Mouse (Mus musculus): ENCODE results near the gene M1ap. TPM values are rescaled to one million over a fixed set of nuclear protein-coding genes. Genes with fewer than 3 reads are reported as not detected.
A peak's percentile ranks its signal among the peaks of the same experiment; 100 is the strongest.

Gene M1ap
- polyA plus RNA-seq, 1 experiment from 2014 or later: 0.71 TPM

DNA sequence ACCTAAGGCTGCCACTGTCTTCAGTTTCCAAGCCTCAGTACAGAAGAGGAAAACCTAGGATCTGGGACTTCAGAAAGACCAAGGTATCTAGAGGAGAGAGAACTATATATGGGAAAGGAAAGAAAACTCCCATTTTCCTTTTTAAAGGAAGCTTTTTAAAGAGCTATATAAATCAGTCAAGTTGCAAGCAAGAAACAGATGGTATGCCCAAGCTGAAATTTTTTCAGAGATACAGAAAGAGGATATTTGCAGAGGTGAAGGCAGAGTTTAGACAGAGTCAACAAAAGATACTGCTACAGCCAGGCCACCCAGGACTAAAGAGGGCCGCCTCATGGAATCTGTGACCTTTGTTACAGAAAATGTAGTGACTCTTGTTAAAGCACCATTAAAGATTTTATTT lies 15.0 kb downstream of the M1ap start:
- H3K9ac ChIP-seq (ENCODE audit: low read length): no peak overlapping the region
- H3K4me3 ChIP-seq (ENCODE audit: low read length): no peak overlapping the region
- no peaks in the 10 kb centered on the region for H3K4me1 ChIP-seq (ENCODE audit: control insufficient read depth, insufficient read depth, low read length)
- H3K27me3 ChIP-seq (ENCODE audit: control insufficient read depth, insufficient read depth, low read length): no peaks in the 10 kb centered on the region
- WGBS: 65% methylated on average over 1 of the region's 1 CpGs
- no peak for ATAC-seq (replicated peaks; ENCODE audit: extremely low read depth, insufficient read depth, low FRiP score)
- no peak overlapping the region for H3K27ac ChIP-seq (ENCODE audit: low read length)
- H3K36me3 ChIP-seq (ENCODE audit: control insufficient read depth, insufficient read depth): no peaks in the 10 kb centered on the region
- H3K4me2 ChIP-seq (ENCODE audit: low read depth, low read length): no peak overlapping the region
- no peaks in the 10 kb centered on the region for H3K9me3 ChIP-seq (replicated peaks; ENCODE audit: control insufficient read depth, low read length)

DNA sequence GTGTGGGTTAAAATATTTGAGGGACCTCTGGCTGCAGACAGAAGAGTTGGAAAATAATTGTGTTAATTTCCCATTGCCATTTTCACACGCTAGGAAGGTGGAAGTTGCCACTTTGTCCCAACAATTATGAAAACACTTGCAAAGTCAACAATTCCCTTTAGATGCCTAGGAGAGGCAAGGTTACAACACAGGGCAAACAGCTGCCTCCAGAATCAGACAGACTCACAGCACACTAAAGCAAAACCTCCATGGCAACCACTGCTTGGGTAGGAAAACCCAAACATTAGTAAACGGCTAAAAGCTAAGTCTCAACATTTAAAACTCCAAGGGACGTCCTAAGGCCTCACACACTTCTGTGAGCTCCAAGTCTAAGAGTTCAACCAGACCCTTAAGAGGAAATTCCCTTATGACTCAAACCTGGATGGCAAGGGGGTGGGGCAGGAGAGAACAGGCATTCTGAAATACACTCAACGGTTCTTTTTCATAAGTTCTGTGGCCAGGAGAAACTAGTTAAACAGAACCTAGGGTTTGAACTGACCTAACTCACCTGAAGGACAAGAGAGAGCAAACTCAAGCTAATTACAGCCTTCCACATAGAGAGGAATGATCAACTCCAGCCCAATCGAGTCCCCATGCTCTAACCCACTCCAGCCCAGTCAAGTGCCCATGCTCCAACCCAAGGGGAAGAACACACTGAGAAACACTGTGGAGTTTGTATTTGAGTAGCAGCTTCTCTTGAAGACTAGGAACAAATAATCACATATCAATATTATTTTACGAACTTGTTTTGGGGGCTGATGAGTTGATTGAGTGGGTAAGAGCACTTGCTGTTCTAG lies 22.8 kb downstream of the M1ap start:
- peaks cover 7% of the 10 kb centered on the region; the same call in 1 of the 2 replicates for H3K27me3 ChIP-seq (ENCODE audit: control insufficient read depth, insufficient read depth, low read length)
- no peak for ATAC-seq (replicated peaks; ENCODE audit: extremely low read depth, insufficient read depth, low FRiP score)
- H3K4me3 ChIP-seq (ENCODE audit: low read length): no peak overlapping the region
- no peak overlapping the region for H3K9ac ChIP-seq (ENCODE audit: low read length)
- no peak overlapping the region for H3K4me2 ChIP-seq (ENCODE audit: low read depth, low read length)
- no peaks in the 10 kb centered on the region for H3K36me3 ChIP-seq (ENCODE audit: control insufficient read depth, insufficient read depth)
- 64% methylated on average over 6 of the region's 6 CpGs for WGBS
- H3K9me3 ChIP-seq (replicated peaks; ENCODE audit: control insufficient read depth, low read length): no peaks in the 10 kb centered on the region
- no peaks in the 10 kb centered on the region for H3K4me1 ChIP-seq (ENCODE audit: control insufficient read depth, insufficient read depth, low read length)
- no peak overlapping the region for H3K27ac ChIP-seq (ENCODE audit: low read length)

DNA sequence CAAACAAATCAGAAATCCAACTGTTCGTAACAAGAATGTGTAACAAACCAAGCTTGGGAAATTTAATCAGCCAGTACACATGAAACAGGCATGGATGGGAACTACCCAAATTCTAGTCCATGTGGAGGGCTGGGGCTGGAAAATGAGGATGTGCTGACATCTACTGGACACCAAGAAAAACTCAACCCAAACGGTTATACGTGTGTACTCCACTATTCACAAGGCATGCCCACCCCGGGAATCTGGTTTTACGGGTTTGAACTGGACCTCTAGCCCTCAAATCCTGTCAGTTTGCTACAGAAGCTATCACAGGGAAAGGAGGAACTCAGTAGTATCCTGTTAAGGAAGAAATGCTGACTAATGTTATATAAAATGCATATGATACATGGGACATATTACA lies 24.3 kb downstream of the M1ap start:
- no peaks in the 10 kb centered on the region for H3K4me1 ChIP-seq (ENCODE audit: control insufficient read depth, insufficient read depth, low read length)
- 10% methylated on average over 5 of the region's 5 CpGs for WGBS
- no peak overlapping the region for H3K4me2 ChIP-seq (ENCODE audit: low read depth, low read length)
- no peaks in the 10 kb centered on the region for H3K36me3 ChIP-seq (ENCODE audit: control insufficient read depth, insufficient read depth)
- H3K9me3 ChIP-seq (replicated peaks; ENCODE audit: control insufficient read depth, low read length): no peaks in the 10 kb centered on the region
- H3K9ac ChIP-seq (ENCODE audit: low read length): no peak overlapping the region
- H3K27me3 ChIP-seq (ENCODE audit: control insufficient read depth, insufficient read depth, low read length): peaks cover 7% of the 10 kb centered on the region; the same call in 1 of the 2 replicates
- ATAC-seq (replicated peaks; ENCODE audit: extremely low read depth, insufficient read depth, low FRiP score): peak; percentile 72; the same call in 1 of the 2 replicates
- H3K27ac ChIP-seq (ENCODE audit: low read length): no peak overlapping the region
- H3K4me3 ChIP-seq (ENCODE audit: low read length): no peak overlapping the region

DNA sequence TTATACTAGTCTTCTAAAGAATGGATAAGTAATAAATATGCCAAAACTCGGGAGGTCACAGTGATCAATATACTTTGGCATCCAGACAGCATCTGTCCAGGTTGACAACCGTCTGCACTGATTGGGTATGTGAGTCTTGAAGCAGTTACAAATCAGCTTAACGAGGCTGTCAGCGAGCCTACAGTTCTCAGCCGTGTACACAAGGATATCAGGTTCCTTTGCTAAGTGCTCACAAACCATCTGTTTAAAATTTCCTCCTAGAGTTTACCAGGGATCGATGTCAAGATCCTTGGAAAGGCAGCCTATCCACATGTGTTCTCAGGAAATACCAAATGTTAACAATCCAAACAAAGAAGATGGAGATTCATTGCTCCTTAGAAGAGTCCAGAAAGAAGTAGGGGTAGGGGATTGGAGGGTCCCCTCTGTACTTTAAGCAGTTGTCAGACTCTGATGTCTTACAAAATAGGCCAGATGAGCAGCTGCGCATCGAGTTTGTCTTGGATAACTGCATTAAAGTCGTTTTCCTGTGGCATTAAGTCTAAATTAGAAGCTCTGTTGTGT lies 40.8 kb downstream of the M1ap start:
- H3K4me2 ChIP-seq (ENCODE audit: low read depth, low read length): no peak overlapping the region
- no peak overlapping the region for H3K27ac ChIP-seq (ENCODE audit: low read length)
- H3K4me3 ChIP-seq (ENCODE audit: low read length): no peak overlapping the region
- no peak for ATAC-seq (replicated peaks; ENCODE audit: extremely low read depth, insufficient read depth, low FRiP score)
- H3K4me1 ChIP-seq (ENCODE audit: control insufficient read depth, insufficient read depth, low read length): no peaks in the 10 kb centered on the region
- no peaks in the 10 kb centered on the region for H3K36me3 ChIP-seq (ENCODE audit: control insufficient read depth, insufficient read depth)
- WGBS: 31% methylated on average over 9 of the region's 9 CpGs
- H3K27me3 ChIP-seq (ENCODE audit: control insufficient read depth, insufficient read depth, low read length): no peaks in the 10 kb centered on the region
- no peaks in the 10 kb centered on the region for H3K9me3 ChIP-seq (replicated peaks; ENCODE audit: control insufficient read depth, low read length)
- no peak overlapping the region for H3K9ac ChIP-seq (ENCODE audit: low read length)

DNA sequence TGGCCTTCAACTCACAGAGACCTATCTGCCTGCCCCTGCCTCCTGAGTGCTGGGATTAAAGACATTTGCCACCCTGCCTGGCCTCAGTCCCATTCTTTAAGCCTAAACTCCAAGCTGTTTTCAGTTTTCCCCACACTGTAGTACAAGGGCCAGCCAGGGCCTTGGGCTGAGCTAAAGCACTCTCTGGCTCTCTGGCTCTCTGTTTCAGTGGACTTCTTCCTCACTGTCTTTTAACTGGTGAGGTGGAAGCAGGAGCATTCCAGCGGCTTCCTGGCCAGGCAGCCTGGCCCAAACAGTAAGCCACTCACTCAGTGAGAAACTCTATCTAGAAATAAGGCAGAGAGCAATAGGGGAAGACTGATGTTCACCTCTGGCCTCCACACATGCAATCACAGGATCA lies 47.0 kb downstream of the M1ap start:
- H3K9me3 ChIP-seq (replicated peaks; ENCODE audit: control insufficient read depth, low read length): no peaks in the 10 kb centered on the region
- WGBS: 28% methylated on average over 1 of the region's 1 CpGs
- ATAC-seq (replicated peaks; ENCODE audit: extremely low read depth, insufficient read depth, low FRiP score): no peak

DNA sequence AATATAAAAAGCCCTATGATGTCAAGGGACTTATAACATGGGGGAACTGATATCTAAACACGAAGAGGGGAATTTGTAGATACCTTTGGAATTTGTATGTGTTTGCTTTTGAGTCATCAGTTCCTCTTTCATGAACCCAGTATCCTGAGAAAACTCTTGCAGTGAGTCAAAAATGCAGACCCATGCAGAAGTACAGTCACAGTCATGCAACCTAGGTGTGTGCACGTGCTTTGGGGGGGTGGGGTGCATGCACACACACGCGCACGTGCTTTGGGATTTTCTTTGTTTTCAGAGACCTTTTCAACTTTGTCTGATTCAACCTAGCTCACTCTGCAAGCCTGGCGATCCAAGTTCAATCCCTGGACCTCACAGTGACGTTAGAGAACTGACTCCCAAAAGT lies 47.7 kb downstream of the M1ap start:
- no peak overlapping the region for H3K4me3 ChIP-seq (ENCODE audit: low read length)
- no peak overlapping the region for H3K4me2 ChIP-seq (ENCODE audit: low read depth, low read length)
- no peaks in the 10 kb centered on the region for H3K36me3 ChIP-seq (ENCODE audit: control insufficient read depth, insufficient read depth)
- no peak overlapping the region for H3K27ac ChIP-seq (ENCODE audit: low read length)
- ATAC-seq (replicated peaks; ENCODE audit: extremely low read depth, insufficient read depth, low FRiP score): no peak
- WGBS: 63% methylated on average over 7 of the region's 7 CpGs
- H3K9ac ChIP-seq (ENCODE audit: low read length): no peak overlapping the region
- no peaks in the 10 kb centered on the region for H3K9me3 ChIP-seq (replicated peaks; ENCODE audit: control insufficient read depth, low read length)
- H3K4me1 ChIP-seq (ENCODE audit: control insufficient read depth, insufficient read depth, low read length): peaks cover 5% of the 10 kb centered on the region
- no peaks in the 10 kb centered on the region for H3K27me3 ChIP-seq (ENCODE audit: control insufficient read depth, insufficient read depth, low read length)

More for the DNA sequence above, 47.0 kb downstream of the M1ap start:
- Histone ChIP-seq H3K9ac (ENCODE audit: low read length) (no peak overlapping the region), H3K27ac (ENCODE audit: low read length) (no peak overlapping the region), H3K4me2 (ENCODE audit: low read depth, low read length) (no peak overlapping the region), H3K4me3 (ENCODE audit: low read length) (no peak overlapping the region), H3K4me1 (ENCODE audit: control insufficient read depth, insufficient read depth, low read length) (peaks cover 5% of the 10 kb centered on the region), H3K27me3 (ENCODE audit: control insufficient read depth, insufficient read depth, low read length) (no peaks in the 10 kb centered on the region), H3K36me3 (ENCODE audit: control insufficient read depth, insufficient read depth) (no peaks in the 10 kb centered on the region)

DNA sequence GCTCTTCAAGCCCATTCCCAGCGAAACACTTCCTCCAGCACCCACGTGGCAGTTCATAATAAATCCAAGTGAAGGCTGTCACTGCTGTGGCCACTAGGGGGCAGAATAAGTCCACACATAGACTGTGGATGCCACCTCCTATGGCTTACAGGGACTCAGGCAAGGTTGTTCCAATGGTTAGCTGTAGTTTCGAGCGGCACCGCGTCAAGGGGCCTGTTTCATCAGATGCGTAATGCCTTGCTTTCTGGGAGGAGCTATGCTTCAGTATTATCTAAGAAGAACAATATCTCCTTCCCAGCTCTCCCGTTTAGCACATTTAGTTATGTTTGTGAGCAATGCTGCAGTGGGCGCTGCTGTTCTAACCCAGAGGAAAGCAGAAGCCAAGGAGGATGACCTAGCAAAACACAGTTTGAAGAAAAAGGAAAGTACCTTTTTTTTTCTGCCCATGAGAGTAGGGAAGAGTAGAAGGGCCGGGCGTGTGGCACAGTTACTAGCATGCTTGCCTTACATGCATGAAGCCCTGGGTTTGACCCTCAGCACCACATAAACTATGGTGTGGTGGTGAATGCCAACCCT lies 50.1 kb downstream of the M1ap start:
- Histone ChIP-seq H3K27ac (ENCODE audit: low read length) (peak overlapping the region; percentile 62), H3K4me3 (ENCODE audit: low read length) (peak overlapping the region; percentile 35; the same call in 1 of the 2 replicates), H3K36me3 (ENCODE audit: control insufficient read depth, insufficient read depth) (no peaks in the 10 kb centered on the region), H3K4me2 (ENCODE audit: low read depth, low read length) (peak overlapping the region; percentile 61), H3K27me3 (ENCODE audit: control insufficient read depth, insufficient read depth, low read length) (no peaks in the 10 kb centered on the region), H3K4me1 (ENCODE audit: control insufficient read depth, insufficient read depth, low read length) (peaks cover 8% of the 10 kb centered on the region), H3K9ac (ENCODE audit: low read length) (peak overlapping the region; percentile 47), H3K9me3 (replicated peaks; ENCODE audit: control insufficient read depth, low read length) (no peaks in the 10 kb centered on the region)
- 6% methylated on average over 11 of the region's 11 CpGs for WGBS
- ATAC-seq (replicated peaks; ENCODE audit: extremely low read depth, insufficient read depth, low FRiP score): peak; percentile 91

DNA sequence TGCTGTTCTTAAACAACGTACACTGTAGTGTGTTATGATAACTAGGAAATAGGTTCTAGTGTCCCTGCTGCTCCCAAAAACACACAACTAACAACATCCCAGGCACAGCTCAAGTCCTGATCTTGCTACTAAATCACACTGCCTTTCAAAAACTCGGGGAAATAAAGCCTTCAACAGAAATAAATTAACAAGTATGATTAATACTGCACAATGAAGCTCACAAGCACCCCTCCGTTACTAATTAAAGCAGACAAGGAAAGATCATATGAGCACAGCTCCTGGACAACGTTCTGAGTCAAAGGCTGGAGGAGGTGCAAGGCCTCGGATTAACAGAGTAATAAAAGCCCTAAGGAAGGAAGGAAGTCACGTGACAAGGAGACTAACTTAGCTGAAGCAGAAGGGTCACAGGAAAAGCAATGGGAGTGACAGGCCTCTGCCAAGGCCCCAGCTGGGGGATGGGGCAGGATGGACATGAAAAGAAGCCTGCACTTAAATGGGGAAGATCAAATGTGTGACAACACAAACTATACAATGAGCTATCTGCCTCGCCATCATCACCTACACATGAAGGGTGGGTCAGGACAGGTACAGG lies 50.9 kb downstream of the M1ap start:
- Histone ChIP-seq H3K4me3 (ENCODE audit: low read length) (no peak overlapping the region), H3K4me1 (ENCODE audit: control insufficient read depth, insufficient read depth, low read length) (peaks cover 8% of the 10 kb centered on the region), H3K9ac (ENCODE audit: low read length) (0 out of 2 replicates have a peak overlapping the region, but pooled peaks have one; percentile 47), H3K27me3 (ENCODE audit: control insufficient read depth, insufficient read depth, low read length) (no peaks in the 10 kb centered on the region), H3K27ac (ENCODE audit: low read length) (peak overlapping the region; percentile 62), H3K36me3 (ENCODE audit: control insufficient read depth, insufficient read depth) (no peaks in the 10 kb centered on the region), H3K4me2 (ENCODE audit: low read depth, low read length) (no peak overlapping the region), H3K9me3 (replicated peaks; ENCODE audit: control insufficient read depth, low read length) (no peaks in the 10 kb centered on the region)
- 41% methylated on average over 7 of the region's 7 CpGs for WGBS
- 0 out of 2 replicates have a peak, but pooled peaks have one; percentile 25 for ATAC-seq (replicated peaks; ENCODE audit: extremely low read depth, insufficient read depth, low FRiP score)

DNA sequence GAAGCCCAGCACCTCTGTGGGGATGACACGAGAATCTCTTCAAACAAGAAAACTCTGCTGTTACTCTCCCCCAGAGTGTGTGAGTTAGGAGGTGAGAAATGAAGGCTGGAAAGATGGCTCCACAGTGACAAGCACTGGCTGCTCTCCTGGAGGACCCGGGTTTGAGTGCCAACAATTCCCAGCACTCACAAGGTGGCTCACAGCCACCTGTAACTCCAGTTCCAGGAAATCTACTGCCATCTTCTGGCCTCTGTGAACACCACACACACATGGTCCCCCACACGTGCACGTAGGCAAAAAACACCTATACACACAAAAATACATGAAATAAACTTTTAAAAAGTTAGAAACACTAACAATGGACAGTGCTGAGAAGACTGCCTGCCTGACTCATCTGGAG lies 51.6 kb downstream of the M1ap start:
- peaks cover 8% of the 10 kb centered on the region for H3K4me1 ChIP-seq (ENCODE audit: control insufficient read depth, insufficient read depth, low read length)
- H3K9ac ChIP-seq (ENCODE audit: low read length): no peak overlapping the region
- H3K9me3 ChIP-seq (replicated peaks; ENCODE audit: control insufficient read depth, low read length): no peaks in the 10 kb centered on the region
- no peaks in the 10 kb centered on the region for H3K27me3 ChIP-seq (ENCODE audit: control insufficient read depth, insufficient read depth, low read length)
- 68% methylated on average over 4 of the region's 4 CpGs for WGBS
- ATAC-seq (replicated peaks; ENCODE audit: extremely low read depth, insufficient read depth, low FRiP score): no peak
- no peak overlapping the region for H3K4me2 ChIP-seq (ENCODE audit: low read depth, low read length)
- no peaks in the 10 kb centered on the region for H3K36me3 ChIP-seq (ENCODE audit: control insufficient read depth, insufficient read depth)
- H3K4me3 ChIP-seq (ENCODE audit: low read length): no peak overlapping the region
- H3K27ac ChIP-seq (ENCODE audit: low read length): peak overlapping the region; percentile 32; the same call in 1 of the 2 replicates
